Mouse (Mus musculus) layer of hippocampus, adult 8-10 months (tissue): ENCODE results near the gene Megf9. TPM values are rescaled to one million over a fixed set of nuclear protein-coding genes. Genes with fewer than 3 reads are reported as not detected.

Experiments used
- DNase-seq, 2 experiments: peaks; one replicate each; pipeline ENCODE4 v3.0.0; 2022; ENCODE audit warnings: low spot score in 2 of 2
- total RNA-seq, 4 experiments: library from RNA; stranded (reverse); gene quantifications; 2 replicates each; pipeline ENCODE4 v1.2.4; 2022

Gene Megf9
- total RNA-seq, 4 experiments from 2014 or later, result 104 to 111 (median 109) TPM

DNA sequence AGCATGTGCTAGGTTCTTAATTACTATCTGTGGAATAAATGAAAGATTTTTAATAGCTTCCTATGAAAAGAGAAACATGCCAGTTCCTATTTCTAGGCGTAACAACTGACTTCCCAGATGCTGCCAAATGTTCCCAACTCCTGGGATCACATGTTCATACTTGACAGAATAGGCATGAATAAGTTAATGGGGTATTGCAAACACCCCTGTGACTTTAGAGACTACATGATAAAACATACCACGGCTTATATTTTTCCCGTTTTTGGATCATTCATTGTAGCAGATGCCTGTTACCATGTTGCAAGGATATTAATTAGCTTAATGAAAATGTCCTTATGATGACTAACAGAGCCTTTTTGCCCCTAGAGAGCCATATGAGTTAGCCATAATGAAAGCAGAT is 88.0 kb downstream of the Megf9 start:
- no peak for DNase-seq

DNA sequence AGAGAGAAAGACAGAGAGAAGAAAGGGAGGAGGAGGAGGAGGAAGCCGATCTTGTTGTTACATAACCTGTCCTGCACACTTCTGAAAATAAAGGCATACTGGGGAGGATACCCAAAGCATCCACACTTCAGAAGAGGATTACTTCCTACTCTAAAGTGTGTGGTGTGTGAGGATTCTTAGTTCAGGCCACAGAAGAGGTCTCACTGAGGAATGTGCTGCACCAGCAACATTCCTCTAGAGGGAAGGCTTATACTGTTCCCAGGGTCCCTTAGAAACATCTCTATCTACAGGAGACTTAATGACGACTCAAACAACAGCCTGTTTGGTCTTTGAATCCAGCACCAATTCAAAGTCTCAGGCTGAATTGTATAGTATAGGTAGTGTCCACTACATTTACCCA is 114.6 kb downstream of the Megf9 start:
- no peak for DNase-seq

DNA sequence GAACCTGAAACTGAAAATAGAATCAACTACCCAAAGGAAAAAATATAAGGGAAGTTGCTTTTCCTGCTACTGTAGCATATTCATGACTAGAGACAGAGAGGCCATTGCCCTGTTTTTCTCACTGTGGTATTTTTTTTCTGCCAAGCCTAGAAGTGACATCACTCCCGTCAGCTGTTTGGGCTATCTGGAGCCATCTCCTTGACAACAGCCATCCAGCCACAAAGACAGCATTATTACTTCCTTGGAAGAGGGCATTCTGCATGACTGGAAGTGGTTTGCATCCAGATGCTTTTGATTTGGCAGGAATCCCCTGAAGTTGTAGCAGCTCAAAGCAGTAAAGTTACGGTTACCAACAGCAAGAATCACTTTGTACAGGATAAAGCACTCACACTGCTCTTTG is 122.7 kb downstream of the Megf9 start:
- peak; percentile 47 to 75 for DNase-seq

DNA sequence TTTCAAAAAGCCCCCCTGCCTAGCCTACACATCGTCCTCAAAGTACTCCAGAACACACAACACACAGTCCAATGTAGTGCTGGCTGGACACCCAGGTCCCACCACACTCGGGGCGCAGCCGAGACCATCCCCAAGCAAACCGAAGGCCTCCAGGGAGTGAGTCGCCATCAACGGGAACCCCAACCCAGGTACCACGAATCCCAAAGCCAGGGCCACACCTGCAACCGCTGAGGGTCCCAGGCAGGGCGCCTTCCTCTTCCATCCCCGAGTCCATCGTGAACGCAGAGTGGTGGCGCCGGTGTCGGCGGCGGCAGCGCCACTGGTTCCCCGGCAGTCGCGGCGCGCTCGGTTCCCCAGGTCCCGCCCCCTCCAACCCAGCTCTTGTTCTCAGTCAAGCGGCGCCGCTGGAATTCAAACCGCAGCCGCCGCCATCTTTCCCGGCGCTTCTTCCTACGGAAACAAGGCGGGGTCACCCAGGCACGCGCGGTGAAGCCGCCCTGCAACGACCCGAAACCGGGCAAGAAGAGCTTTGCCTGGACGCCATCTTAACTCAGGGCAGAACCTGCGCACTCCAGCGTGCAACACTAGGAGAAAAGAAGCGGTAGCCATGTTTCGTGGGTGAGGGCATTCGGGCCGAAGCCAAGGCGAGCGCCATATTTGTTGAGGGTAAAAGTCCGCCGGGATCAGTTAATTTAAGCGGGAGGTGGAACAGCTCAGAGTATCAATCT is 124.6 kb downstream of the Megf9 start, which contains the start of gene Cdk5rap2:
Gene Cdk5rap2, minus strand, starts transcription at position 450 of the 728 bp plus-strand sequence.
- DNase-seq, result peak; percentile 96 to 97

DNA sequence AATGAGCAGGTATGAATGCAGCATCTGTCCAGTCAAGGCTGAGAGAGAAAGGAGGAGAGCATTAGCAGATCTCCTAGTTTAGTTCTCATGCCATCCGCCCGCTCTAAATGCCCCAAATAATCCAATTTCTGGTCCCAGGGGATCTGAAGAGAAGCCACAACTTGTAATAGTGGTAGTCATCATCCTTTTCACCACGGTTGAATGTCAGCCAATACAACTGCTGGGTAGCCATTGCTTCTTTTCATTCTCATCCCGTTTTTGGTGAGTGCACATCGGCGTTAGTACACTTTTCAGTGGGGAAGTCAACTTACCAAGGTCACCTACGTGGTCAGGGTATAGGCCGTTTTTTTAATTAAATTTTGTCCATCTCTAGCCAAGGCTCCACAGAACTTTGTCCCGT is 125.3 kb downstream of the Megf9 start:
- DNase-seq, result no peak

DNA sequence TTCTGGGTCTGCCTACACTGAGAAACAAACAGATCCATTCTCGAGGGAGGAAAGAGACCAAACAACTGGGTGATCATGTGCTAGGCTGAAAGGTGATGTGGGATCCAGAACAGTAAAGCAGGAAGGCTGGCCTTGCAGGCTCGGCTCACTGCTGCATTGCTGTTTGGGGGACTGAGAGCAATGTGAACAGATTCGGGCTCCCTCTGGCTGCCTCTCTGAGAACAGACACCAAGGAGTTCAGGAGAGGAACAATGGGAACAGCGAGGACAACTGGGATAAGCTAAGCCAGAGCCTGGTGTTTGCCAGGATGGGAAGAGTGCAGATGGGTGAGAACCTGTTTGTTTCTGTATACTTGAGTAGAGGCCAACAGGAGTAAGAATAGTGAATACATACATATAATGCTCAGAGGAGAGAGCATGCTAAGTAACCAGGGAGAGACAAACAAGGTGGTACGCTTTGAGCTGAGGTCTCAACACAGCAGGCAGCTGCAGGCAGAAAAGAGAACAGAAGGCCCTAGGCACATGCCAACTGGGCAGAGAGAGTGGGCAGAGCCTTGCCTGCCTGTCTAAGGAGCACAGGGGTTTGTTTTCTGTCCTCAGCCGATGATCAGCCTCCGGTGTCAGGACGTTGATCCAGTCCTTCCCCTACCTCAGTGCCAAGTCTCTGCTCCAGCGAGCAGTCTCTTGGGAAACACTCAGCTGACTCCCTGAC is 132.5 kb downstream of the Megf9 start:
- peak; percentile 79 to 80 for DNase-seq

DNA sequence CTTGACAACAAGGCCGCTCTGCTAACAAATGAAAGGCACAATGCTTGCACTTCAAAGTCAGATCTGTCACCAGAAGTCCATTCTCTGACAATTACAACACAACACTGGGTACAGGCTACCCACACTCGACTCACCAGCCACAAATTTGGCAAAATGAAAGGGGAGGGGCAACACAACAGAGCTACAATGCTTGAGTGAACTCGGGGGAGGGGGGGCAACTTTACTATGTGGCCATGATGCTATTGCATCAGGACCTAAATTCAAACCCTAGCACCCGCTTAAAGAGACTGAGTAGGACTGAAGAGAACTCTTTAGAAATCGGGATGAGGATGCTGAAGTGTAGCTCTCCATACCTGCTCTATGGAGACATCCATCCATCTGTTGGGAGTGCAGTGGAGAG is 135.3 kb downstream of the Megf9 start:
- no peak for DNase-seq

DNA sequence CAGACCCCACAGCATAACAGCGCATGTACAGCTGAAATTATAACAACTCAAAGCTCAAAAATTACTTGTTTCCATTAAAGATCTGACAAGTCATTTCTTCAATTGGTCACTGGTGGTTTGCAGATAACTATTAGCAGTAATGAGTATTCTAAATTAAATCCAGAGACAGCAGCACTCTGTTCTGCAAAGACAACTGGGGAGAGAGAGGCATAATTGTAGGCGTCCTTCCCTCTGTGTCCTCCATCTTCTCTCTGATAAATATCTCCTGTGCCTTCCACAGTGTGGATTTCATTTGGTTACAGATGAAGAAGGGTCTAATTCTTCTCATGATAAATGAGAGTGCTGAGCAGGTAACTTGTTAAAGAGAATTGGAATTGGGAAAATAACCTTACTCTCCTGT is 135.7 kb downstream of the Megf9 start:
- no peak for DNase-seq

DNA sequence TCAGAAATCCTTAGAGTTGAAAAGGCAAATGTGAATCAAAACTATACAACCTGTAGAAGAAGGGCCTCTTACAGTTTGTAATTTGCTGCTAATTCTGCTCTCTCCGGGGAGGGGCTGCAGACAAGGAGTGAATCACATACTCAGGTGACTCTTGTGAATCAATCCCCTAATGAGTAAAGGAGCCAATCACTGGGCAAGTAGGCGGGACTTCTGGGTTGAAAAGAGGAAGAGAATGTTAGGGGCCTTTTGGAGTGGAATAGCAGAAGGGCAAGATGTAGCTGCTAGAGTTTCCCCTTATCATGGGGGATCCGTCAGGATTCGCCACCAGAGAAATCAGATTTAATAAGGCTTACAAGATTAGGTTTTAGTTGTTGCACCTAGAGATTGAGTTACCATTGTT is 136.7 kb downstream of the Megf9 start:
- no peak for DNase-seq

DNA sequence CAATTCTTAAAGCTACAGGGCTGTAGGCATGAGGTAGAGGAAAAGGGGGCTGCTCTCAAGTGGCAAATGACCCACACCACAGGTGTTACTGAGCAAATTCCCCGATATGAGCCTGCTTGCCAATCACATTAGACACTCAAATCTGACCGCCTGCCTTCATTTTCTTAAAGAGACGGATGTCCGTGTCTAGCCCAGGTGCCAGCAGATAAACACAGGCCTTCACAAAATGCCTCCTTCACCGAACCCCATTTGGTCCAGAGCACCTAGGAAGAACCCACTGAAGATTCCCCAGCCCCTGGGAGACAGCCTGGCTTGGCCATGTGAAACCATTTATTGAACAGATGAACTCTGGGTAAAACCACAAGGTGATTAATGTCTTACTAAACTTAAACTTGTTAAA is 138.1 kb downstream of the Megf9 start:
- no peak for DNase-seq

DNA sequence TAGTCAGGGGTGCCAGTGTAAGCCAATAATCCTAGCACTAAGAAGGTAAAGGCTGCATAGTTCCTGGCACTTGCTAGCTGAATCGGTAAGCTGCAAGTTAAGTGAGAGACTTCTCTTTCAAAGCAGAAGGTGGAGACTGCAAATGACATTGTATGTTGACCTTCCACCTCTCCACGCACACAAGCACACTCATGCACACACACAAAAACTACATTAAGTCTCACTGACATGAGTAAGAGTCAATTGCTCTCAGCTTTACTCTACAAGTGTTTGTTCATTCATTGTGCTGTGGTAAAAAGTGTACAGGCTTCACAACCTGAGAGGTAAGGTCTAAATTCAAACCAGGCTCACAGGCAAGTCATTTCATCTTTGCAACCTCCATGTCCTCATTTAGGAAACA is 140.1 kb downstream of the Megf9 start:
- no peak for DNase-seq

DNA sequence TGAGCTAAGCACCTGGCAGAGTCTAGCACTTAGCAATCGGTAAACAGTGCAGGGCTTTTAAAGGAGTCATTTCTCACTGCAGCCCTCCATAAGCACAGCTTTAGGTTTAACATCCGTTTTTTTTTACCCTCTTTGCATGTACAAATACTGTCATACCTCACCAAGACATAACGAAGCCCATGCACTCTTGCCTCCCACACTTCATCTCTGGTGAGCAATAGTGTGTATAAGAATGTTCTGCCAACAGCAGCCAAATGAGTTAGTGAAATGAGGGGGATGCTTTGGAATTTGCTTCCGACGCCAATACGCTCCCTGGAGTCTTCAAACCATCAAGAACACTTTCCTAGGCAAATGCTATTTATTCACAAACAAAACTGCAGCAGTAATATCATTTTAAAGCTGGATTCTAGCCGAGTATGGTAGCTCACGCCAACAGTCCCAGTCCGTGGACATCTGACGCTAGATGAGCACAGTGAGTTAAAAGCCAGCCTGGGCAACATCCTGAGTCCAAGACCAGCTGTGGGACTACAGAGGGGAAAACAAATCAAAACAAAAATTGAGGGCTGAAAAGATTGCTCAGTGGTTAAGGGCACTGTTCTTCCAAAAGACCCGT is 142.9 kb downstream of the Megf9 start:
- DNase-seq, result no peak

DNA sequence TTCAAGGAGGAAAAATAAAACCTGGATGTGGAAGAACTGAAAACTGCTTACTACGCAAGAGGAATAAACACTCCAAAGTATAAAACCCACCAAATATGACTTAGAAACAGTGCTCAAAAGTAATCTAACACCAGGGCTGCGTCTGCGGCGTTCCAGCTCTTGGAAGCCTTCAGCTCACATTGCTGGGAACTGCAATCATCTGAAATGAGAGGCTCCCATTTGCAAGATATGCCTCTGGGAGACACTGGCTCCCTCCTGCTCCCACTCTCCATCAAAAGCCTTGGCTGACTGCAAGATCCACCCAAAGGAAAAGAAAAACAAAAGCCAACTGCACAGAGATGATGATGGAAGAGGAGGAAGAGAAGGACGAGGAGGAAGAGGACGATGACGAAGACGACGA is 143.7 kb downstream of the Megf9 start:
- no peak for DNase-seq

DNA sequence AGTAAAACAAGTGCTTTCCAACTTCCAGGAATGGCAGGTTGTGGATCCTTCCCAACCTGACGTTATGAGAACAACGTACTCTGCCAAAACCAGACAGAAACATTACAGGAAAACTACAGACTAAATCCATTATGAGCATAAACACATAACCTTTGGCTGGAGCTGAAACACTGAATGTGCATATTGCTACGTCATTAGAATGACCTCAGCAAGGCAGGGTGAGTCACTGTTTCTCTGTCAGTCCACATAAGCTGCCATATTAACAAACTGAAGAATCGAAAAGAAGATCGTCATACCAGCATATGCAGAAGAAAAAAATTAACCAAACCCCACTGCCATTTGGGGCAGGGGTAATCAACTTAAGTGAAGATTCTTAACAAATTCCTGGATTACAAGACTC is 148.6 kb downstream of the Megf9 start:
- DNase-seq, result no peak

DNA sequence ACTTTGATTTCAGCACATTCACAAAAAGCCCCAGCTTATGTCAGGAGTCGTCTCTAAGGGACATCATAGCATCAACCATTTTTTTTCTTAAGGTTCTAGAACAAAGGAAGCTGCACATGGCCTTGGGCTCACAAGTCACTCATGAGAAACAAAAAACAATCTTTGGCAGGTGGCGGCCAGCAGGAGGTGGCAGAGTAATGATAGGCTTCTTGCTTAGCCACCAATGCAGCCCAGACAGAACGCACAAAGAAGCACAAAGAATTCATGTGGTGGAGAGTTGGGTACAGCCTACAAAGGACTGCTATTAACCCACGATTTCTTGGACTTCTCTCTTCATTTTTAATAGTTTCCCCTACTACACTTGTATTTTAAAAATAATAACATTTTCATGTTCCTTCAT is 157.4 kb downstream of the Megf9 start:
- no peak for DNase-seq

Other genes with a start within 250 kb of the Megf9 start
- gene Cdk5rap2, start 124.6 kb downstream of the Megf9 start, total RNA-seq, result 10 to 100 TPM; 11.7 to 15.8 (median 12.5) TPM